Mouse (Mus musculus) heart, adult 2 months (tissue): ENCODE measurements at regions not wholly inside any gene's neighbourhood (a gene's known extent, or its start where the extent isn't known, plus 50 kb on each side); places are given as distances from the start of the nearest gene placed in this dataset.

Source experiments
- DNase-seq, 2 experiments: peaks; one replicate each; pipeline ENCODE4 v3.0.0; 2021
- H3K27ac ChIP-seq: fragments of 200-600 bp; 2 replicates; pipeline ENCODE4 v1.8.1; 2022
- H3K27me3 ChIP-seq: fragments of 200-500 bp; 2 replicates; pipeline ENCODE4 v1.6.1; 2012; ENCODE audit warnings: mild to moderate bottlenecking, low read length, inconsistent platforms, mixed read lengths; ENCODE audit not compliant: control insufficient read depth, insufficient read depth
- H3K36me3 ChIP-seq: fragments of 200-500 bp; 2 replicates; pipeline ENCODE4 v1.6.1; 2012; ENCODE audit warnings: low read length, inconsistent platforms; ENCODE audit not compliant: control insufficient read depth, insufficient read depth
- H3K4me1 ChIP-seq: fragments of 200-500 bp; 2 replicates; pipeline ENCODE4 v1.6.1; 2011; ENCODE audit warnings: low read length; ENCODE audit not compliant: control insufficient read depth, insufficient read depth
- H3K4me3 ChIP-seq: fragments of 200-600 bp; 2 replicates; pipeline ENCODE4 v1.8.1; 2022
- H3K79me2 ChIP-seq: fragments of 200-500 bp; replicated peaks from 2 replicates; pipeline ENCODE4 v1.6.1; 2012; ENCODE audit warnings: mild to moderate bottlenecking, inconsistent platforms, low read length, moderate library complexity, mixed read lengths; ENCODE audit not compliant: control insufficient read depth, insufficient read depth
- H3K9ac ChIP-seq: fragments of 200-500 bp; 2 replicates; pipeline ENCODE4 v1.6.1; 2012; ENCODE audit warnings: low read depth, mild to moderate bottlenecking, control low read depth, inconsistent platforms, low read length, mixed read lengths
- CTCF ChIP-seq: fragments of 200-600 bp; IDR thresholded peaks from 2 replicates; pipeline ENCODE4 v1.8.1; 2022; ENCODE audit warnings: antibody characterized with exemption, mild to moderate bottlenecking, moderate library complexity
- EP300 ChIP-seq: fragments of 200-500 bp; IDR thresholded peaks from 2 replicates; pipeline ENCODE4 v1.6.1; 2011; ENCODE audit warnings: low read depth, low read length, control low read depth; ENCODE audit not compliant: insufficient read depth
- POLR2A ChIP-seq: fragments of 200-500 bp; IDR thresholded peaks from 2 replicates; pipeline ENCODE4 v1.6.1; 2011; ENCODE audit warnings: mild to moderate bottlenecking, low read depth, low read length, control low read depth; ENCODE audit not compliant: insufficient read depth
- WGBS: fragments of 180-500 bp; shearing (Covaris S2); methylation state at CpG from one replicate; pipeline ENCODE4 v1.1.7; 2018; 5-methylcytosine and 5-hydroxymethylcytosine counted together
- intact Hi-C: fragments of 180-260 bp; cut with DNase I; formaldehyde crosslinking; loops from one replicate; pipeline ENCODE4 v1.15.1; 2025

GRCm38 (mm10) chr9:113300846-113301245, 407.2 kb downstream of the Pdcd6ip start:
- no peak for TF ChIP-seq POLR2A
- no peak for TF ChIP-seq CTCF
- TF ChIP-seq EP300: no peak
- H3K9ac ChIP-seq: no peak overlapping the region
- H3K79me2 ChIP-seq: no peaks in the 10 kb centered on the region
- H3K27ac ChIP-seq: no peak overlapping the region
- H3K4me1 ChIP-seq: no peaks in the 10 kb centered on the region
- 25% methylated on average over 2 of the region's 2 CpGs for WGBS
- intact Hi-C loops: no loop called here
- no peaks in the 10 kb centered on the region for H3K27me3 ChIP-seq
- no peak overlapping the region for H3K4me3 ChIP-seq
- H3K36me3 ChIP-seq: no peaks in the 10 kb centered on the region
- no peak for DNase-seq

DNA sequence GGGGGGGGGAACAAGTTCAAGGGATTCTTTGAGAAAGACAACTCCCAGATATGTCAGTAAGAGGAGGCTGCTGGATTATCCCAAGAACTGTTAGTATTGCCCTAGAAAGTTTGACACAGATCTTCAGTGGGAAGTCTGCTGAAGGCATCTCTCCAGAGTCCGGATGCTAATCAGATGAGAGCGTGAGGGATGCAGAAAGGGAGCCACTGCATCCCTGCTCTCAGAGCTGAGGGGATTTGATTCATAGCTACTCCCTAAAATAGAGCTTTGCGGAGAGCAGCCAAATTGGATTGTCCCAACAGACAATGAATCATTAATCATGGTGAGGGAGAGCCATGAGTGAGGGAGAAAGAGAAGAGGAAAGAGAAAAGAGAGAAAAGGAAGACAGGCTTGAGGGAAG, 408.2 kb downstream of the Pdcd6ip start:
- DNase-seq: no peak
- Histone ChIP-seq H3K27me3 (no peaks in the 10 kb centered on the region), H3K27ac (no peak overlapping the region), H3K4me1 (no peaks in the 10 kb centered on the region), H3K4me3 (no peak overlapping the region), H3K79me2 (no peaks in the 10 kb centered on the region), H3K9ac (no peak overlapping the region), H3K36me3 (no peaks in the 10 kb centered on the region)
- intact Hi-C loops: no loop called here
- no peak for TF ChIP-seq EP300
- no peak for TF ChIP-seq POLR2A
- TF ChIP-seq CTCF: no peak
- 35% methylated on average over 3 of the region's 3 CpGs for WGBS

GRCm38 (mm10) chr9:113295850-113296467, 412.1 kb downstream of the Pdcd6ip start:
- H3K4me3 ChIP-seq: no peak overlapping the region
- TF ChIP-seq CTCF: no peak
- no peak for TF ChIP-seq EP300
- TF ChIP-seq POLR2A: no peak
- no peaks in the 10 kb centered on the region for H3K79me2 ChIP-seq
- H3K4me1 ChIP-seq: no peaks in the 10 kb centered on the region
- WGBS: 40% methylated on average over 5 of the region's 5 CpGs
- H3K27ac ChIP-seq: no peak overlapping the region
- H3K9ac ChIP-seq: no peak overlapping the region
- no peak for DNase-seq
- intact Hi-C loops: no loop called here
- no peaks in the 10 kb centered on the region for H3K36me3 ChIP-seq
- H3K27me3 ChIP-seq: no peaks in the 10 kb centered on the region

DNA sequence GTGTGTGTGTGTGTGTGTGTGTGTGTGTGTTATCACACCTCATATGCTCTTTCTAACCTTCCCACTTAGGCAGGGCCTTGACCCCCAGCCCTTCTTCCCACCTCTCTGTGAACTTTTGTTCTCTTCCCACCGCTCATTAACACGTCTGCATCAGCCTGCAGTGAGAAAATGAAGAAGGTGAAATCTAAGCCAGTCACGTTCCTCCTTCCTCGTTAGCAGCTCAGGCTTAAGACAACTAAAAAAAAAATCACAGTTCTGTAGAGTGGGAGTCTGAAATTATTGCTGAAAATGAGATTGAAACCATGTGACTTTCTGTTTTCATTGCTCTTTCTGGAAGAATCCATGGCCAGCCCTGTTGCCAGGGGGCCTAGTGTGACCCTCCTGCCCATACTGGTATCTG, 420.7 kb downstream of the Pdcd6ip start:
- no peak for TF ChIP-seq EP300
- TF ChIP-seq POLR2A: no peak
- no peak for TF ChIP-seq CTCF

GRCm38 (mm10) chr9:113283244-113283643, 424.8 kb downstream of the Pdcd6ip start:
- 20% methylated on average over 1 of the region's 1 CpGs for WGBS
- no peaks in the 10 kb centered on the region for H3K4me1 ChIP-seq
- DNase-seq: no peak
- no peak for TF ChIP-seq EP300
- no peak for TF ChIP-seq POLR2A
- TF ChIP-seq CTCF: no peak
- no peak overlapping the region for H3K9ac ChIP-seq
- no peak overlapping the region for H3K4me3 ChIP-seq
- intact Hi-C loops: no loop called here
- H3K27me3 ChIP-seq: no peaks in the 10 kb centered on the region
- no peak overlapping the region for H3K27ac ChIP-seq
- no peaks in the 10 kb centered on the region for H3K79me2 ChIP-seq
- H3K36me3 ChIP-seq: no peaks in the 10 kb centered on the region

More for the DNA sequence above, 420.7 kb downstream of the Pdcd6ip start:
- no peaks in the 10 kb centered on the region for H3K4me1 ChIP-seq
- no peaks in the 10 kb centered on the region for H3K36me3 ChIP-seq
- H3K27ac ChIP-seq: no peak overlapping the region
- H3K9ac ChIP-seq: no peak overlapping the region
- intact Hi-C loops: no loop called here
- 50% methylated on average over 4 of the region's 4 CpGs for WGBS
- no peaks in the 10 kb centered on the region for H3K27me3 ChIP-seq
- H3K79me2 ChIP-seq: no peaks in the 10 kb centered on the region
- DNase-seq: no peak
- H3K4me3 ChIP-seq: no peak overlapping the region

DNA sequence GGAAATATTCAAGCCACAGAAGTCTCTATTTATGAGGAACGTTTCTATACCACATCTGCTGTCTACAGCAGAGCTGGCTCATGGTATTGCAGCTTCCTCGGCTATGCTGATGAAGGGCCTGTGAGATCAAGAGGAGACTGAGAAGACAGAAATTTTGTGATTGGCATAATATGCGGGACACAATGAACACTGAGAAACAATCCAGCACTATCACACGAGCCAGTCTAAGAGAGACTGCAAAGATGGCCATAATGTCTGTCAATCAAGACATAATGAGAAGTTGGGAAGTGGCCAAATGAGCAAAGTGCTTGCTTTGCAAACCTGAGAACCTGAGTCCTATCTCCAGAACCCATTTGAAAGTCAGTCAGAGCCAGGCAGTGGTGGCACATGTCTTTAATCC, 437.5 kb downstream of the Pdcd6ip start:
- Histone ChIP-seq H3K79me2 (no peaks in the 10 kb centered on the region), H3K4me3 (no peak overlapping the region), H3K36me3 (no peaks in the 10 kb centered on the region), H3K27me3 (no peaks in the 10 kb centered on the region), H3K27ac (no peak overlapping the region), H3K9ac (no peak overlapping the region), H3K4me1 (no peaks in the 10 kb centered on the region)
- intact Hi-C loops: no loop called here
- no peak for DNase-seq
- WGBS: 72% methylated on average over 4 of the region's 4 CpGs
- TF ChIP-seq CTCF (no peak), POLR2A (no peak), EP300 (no peak)
